Mouse (Mus musculus) testis, adult 2 months (tissue): ENCODE results near the gene Mroh2a.

Source experiments
- CTCF ChIP-seq: fragments of 200-500 bp; IDR thresholded peaks from 2 replicates; pipeline ENCODE4 v1.5.1; 2012; ENCODE audit warnings: low read depth, mild to moderate bottlenecking, inconsistent platforms, low read length, moderate library complexity; ENCODE audit not compliant: control insufficient read depth, insufficient read depth, insufficient replicate concordance
- POLR2A ChIP-seq: fragments of 200-500 bp; IDR thresholded peaks from 2 replicates; pipeline ENCODE4 v1.6.1; 2012; ENCODE audit warnings: low read depth, mild to moderate bottlenecking, inconsistent platforms, low read length, moderate library complexity; ENCODE audit not compliant: control insufficient read depth

DNA sequence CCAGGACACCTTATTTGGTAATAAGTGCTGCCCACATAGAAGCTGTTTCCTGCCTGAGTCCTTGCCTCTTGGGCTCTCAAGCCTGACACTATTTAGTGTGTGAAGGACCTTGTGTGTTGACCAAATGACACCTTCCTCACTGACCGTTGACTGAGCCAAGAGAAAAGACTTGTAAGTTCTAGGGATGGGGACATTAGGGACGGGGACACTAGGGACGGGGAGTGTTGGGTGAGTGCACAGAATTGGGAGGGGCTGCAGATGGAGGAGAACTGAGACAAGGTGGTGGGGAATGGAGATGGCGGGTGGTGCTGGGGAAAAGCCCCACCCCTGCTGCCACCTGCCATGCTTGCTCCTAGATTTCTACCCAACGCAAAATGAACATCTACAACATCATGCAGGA, 3.2 kb downstream of the Mroh2a start:
- TF ChIP-seq POLR2A (no peak), CTCF (no peak)
